Mouse (Mus musculus): ENCODE results near the gene Grm8. TPM values are rescaled to one million over a fixed set of nuclear protein-coding genes. Genes with fewer than 3 reads are reported as not detected.

The Grm8 gene
- polyA plus RNA-seq, 1 experiment from 2014 or later, result 0.04 TPM

GRCm38 (mm10) chr6:27371095-27371494, 763.9 kb downstream of the Grm8 start:
- no peaks in the 10 kb centered on the region for H3K9me3 ChIP-seq (ENCODE audit: control insufficient read depth, low read length)
- 67% methylated on average over 2 of the region's 2 CpGs for WGBS
- no peaks in the 10 kb centered on the region for H3K4me1 ChIP-seq (replicated peaks; ENCODE audit: control insufficient read depth, insufficient read depth, low read length)
- no peak overlapping the region for H3K27ac ChIP-seq (ENCODE audit: low read length)
- ATAC-seq (ENCODE audit: low read depth), result no peak
- H3K9ac ChIP-seq (ENCODE audit: low read length), result no peak overlapping the region
- H3K4me2 ChIP-seq (ENCODE audit: low read depth, low read length), result no peak overlapping the region
- H3K27me3 ChIP-seq (ENCODE audit: control insufficient read depth, insufficient read depth, low read depth, low read length), result no peaks in the 10 kb centered on the region
- H3K4me3 ChIP-seq (ENCODE audit: low read length), result no peak overlapping the region
- H3K36me3 ChIP-seq (ENCODE audit: control insufficient read depth, insufficient read depth, low read length), result no peaks in the 10 kb centered on the region

GRCm38 (mm10) chr6:27363775-27364174, 771.2 kb downstream of the Grm8 start:
- Histone ChIP-seq H3K36me3 (ENCODE audit: control insufficient read depth, insufficient read depth, low read length) (no peaks in the 10 kb centered on the region), H3K4me3 (ENCODE audit: low read length) (no peak overlapping the region), H3K4me1 (replicated peaks; ENCODE audit: control insufficient read depth, insufficient read depth, low read length) (no peaks in the 10 kb centered on the region), H3K27me3 (ENCODE audit: control insufficient read depth, insufficient read depth, low read depth, low read length) (no peaks in the 10 kb centered on the region), H3K27ac (ENCODE audit: low read length) (no peak overlapping the region), H3K9me3 (ENCODE audit: control insufficient read depth, low read length) (no peaks in the 10 kb centered on the region), H3K4me2 (ENCODE audit: low read depth, low read length) (no peak overlapping the region), H3K9ac (ENCODE audit: low read length) (no peak overlapping the region)
- ATAC-seq (ENCODE audit: low read depth), result no peak
- 70% methylated on average over 8 of the region's 8 CpGs for WGBS

- Histone ChIP-seq H3K4me3 (ENCODE audit: low read length) (no peak overlapping the region), H3K36me3 (ENCODE audit: control insufficient read depth, insufficient read depth, low read length) (no peaks in the 10 kb centered on the region), H3K4me2 (ENCODE audit: low read depth, low read length) (no peak overlapping the region), H3K9ac (ENCODE audit: low read length) (no peak overlapping the region), H3K4me1 (replicated peaks; ENCODE audit: control insufficient read depth, insufficient read depth, low read length) (no peaks in the 10 kb centered on the region), H3K27me3 (ENCODE audit: control insufficient read depth, insufficient read depth, low read depth, low read length) (no peaks in the 10 kb centered on the region), H3K27ac (ENCODE audit: low read length) (no peak overlapping the region), H3K9me3 (ENCODE audit: control insufficient read depth, low read length) (no peaks in the 10 kb centered on the region)
- ATAC-seq (ENCODE audit: low read depth), result no peak
These were observed 774.5 kb downstream of the Grm8 start for GRCm38 (mm10) chr6:27360440-27360839.

GRCm38 (mm10) chr6:27351147-27351546, 783.8 kb downstream of the Grm8 start:
- Histone ChIP-seq H3K36me3 (ENCODE audit: control insufficient read depth, insufficient read depth, low read length) (no peaks in the 10 kb centered on the region), H3K4me3 (ENCODE audit: low read length) (no peak overlapping the region), H3K4me1 (replicated peaks; ENCODE audit: control insufficient read depth, insufficient read depth, low read length) (no peaks in the 10 kb centered on the region), H3K4me2 (ENCODE audit: low read depth, low read length) (no peak overlapping the region), H3K9me3 (ENCODE audit: control insufficient read depth, low read length) (no peaks in the 10 kb centered on the region), H3K27ac (ENCODE audit: low read length) (no peak overlapping the region), H3K9ac (ENCODE audit: low read length) (no peak overlapping the region), H3K27me3 (ENCODE audit: control insufficient read depth, insufficient read depth, low read depth, low read length) (no peaks in the 10 kb centered on the region)
- ATAC-seq (ENCODE audit: low read depth), result no peak
- 67% methylated on average over 4 of the region's 4 CpGs for WGBS

GRCm38 (mm10) chr6:27348272-27348671, 786.7 kb downstream of the Grm8 start:
- no peak overlapping the region for H3K9ac ChIP-seq (ENCODE audit: low read length)
- H3K27me3 ChIP-seq (ENCODE audit: control insufficient read depth, insufficient read depth, low read depth, low read length), result no peaks in the 10 kb centered on the region
- no peaks in the 10 kb centered on the region for H3K36me3 ChIP-seq (ENCODE audit: control insufficient read depth, insufficient read depth, low read length)
- H3K4me1 ChIP-seq (replicated peaks; ENCODE audit: control insufficient read depth, insufficient read depth, low read length), result no peaks in the 10 kb centered on the region
- no peak overlapping the region for H3K4me3 ChIP-seq (ENCODE audit: low read length)
- no peak overlapping the region for H3K4me2 ChIP-seq (ENCODE audit: low read depth, low read length)
- 50% methylated on average over 2 of the region's 2 CpGs for WGBS
- no peak overlapping the region for H3K27ac ChIP-seq (ENCODE audit: low read length)
- no peaks in the 10 kb centered on the region for H3K9me3 ChIP-seq (ENCODE audit: control insufficient read depth, low read length)
- no peak for ATAC-seq (ENCODE audit: low read depth)

GRCm38 (mm10) chr6:27346311-27346710, 788.7 kb downstream of the Grm8 start:
- 72% methylated on average over 1 of the region's 1 CpGs for WGBS
- Histone ChIP-seq H3K4me3 (ENCODE audit: low read length) (no peak overlapping the region), H3K27ac (ENCODE audit: low read length) (no peak overlapping the region), H3K36me3 (ENCODE audit: control insufficient read depth, insufficient read depth, low read length) (no peaks in the 10 kb centered on the region), H3K27me3 (ENCODE audit: control insufficient read depth, insufficient read depth, low read depth, low read length) (no peaks in the 10 kb centered on the region), H3K9me3 (ENCODE audit: control insufficient read depth, low read length) (no peaks in the 10 kb centered on the region), H3K4me1 (replicated peaks; ENCODE audit: control insufficient read depth, insufficient read depth, low read length) (no peaks in the 10 kb centered on the region), H3K9ac (ENCODE audit: low read length) (no peak overlapping the region), H3K4me2 (ENCODE audit: low read depth, low read length) (no peak overlapping the region)
- no peak for ATAC-seq (ENCODE audit: low read depth)

GRCm38 (mm10) chr6:27340131-27340530, 794.8 kb downstream of the Grm8 start:
- Histone ChIP-seq H3K27me3 (ENCODE audit: control insufficient read depth, insufficient read depth, low read depth, low read length) (no peaks in the 10 kb centered on the region), H3K4me1 (replicated peaks; ENCODE audit: control insufficient read depth, insufficient read depth, low read length) (no peaks in the 10 kb centered on the region), H3K36me3 (ENCODE audit: control insufficient read depth, insufficient read depth, low read length) (no peaks in the 10 kb centered on the region), H3K9ac (ENCODE audit: low read length) (no peak overlapping the region), H3K4me2 (ENCODE audit: low read depth, low read length) (no peak overlapping the region), H3K4me3 (ENCODE audit: low read length) (no peak overlapping the region), H3K27ac (ENCODE audit: low read length) (no peak overlapping the region), H3K9me3 (ENCODE audit: control insufficient read depth, low read length) (no peaks in the 10 kb centered on the region)
- ATAC-seq (ENCODE audit: low read depth), result no peak
- WGBS, result 79% methylated on average over 4 of the region's 4 CpGs

GRCm38 (mm10) chr6:27318575-27318974, 816.4 kb downstream of the Grm8 start:
- no peaks in the 10 kb centered on the region for H3K9me3 ChIP-seq (ENCODE audit: control insufficient read depth, low read length)
- ATAC-seq (ENCODE audit: low read depth), result no peak

GRCm38 (mm10) chr6:27317422-27317821, 817.6 kb downstream of the Grm8 start:
- Histone ChIP-seq H3K27ac (ENCODE audit: low read length) (no peak overlapping the region), H3K4me1 (replicated peaks; ENCODE audit: control insufficient read depth, insufficient read depth, low read length) (no peaks in the 10 kb centered on the region), H3K27me3 (ENCODE audit: control insufficient read depth, insufficient read depth, low read depth, low read length) (no peaks in the 10 kb centered on the region), H3K36me3 (ENCODE audit: control insufficient read depth, insufficient read depth, low read length) (no peaks in the 10 kb centered on the region), H3K9ac (ENCODE audit: low read length) (no peak overlapping the region), H3K4me2 (ENCODE audit: low read depth, low read length) (no peak overlapping the region), H3K9me3 (ENCODE audit: control insufficient read depth, low read length) (no peaks in the 10 kb centered on the region), H3K4me3 (ENCODE audit: low read length) (no peak overlapping the region)
- WGBS, result 49% methylated on average over 3 of the region's 3 CpGs
- ATAC-seq (ENCODE audit: low read depth), result no peak

More at GRCm38 (mm10) chr6:27318575-27318974, 816.4 kb downstream of the Grm8 start:
- Histone ChIP-seq H3K4me3 (ENCODE audit: low read length) (no peak overlapping the region), H3K36me3 (ENCODE audit: control insufficient read depth, insufficient read depth, low read length) (no peaks in the 10 kb centered on the region), H3K27me3 (ENCODE audit: control insufficient read depth, insufficient read depth, low read depth, low read length) (no peaks in the 10 kb centered on the region), H3K4me2 (ENCODE audit: low read depth, low read length) (no peak overlapping the region), H3K27ac (ENCODE audit: low read length) (no peak overlapping the region), H3K4me1 (replicated peaks; ENCODE audit: control insufficient read depth, insufficient read depth, low read length) (no peaks in the 10 kb centered on the region), H3K9ac (ENCODE audit: low read length) (no peak overlapping the region)
- WGBS, result 52% methylated on average over 1 of the region's 1 CpGs

- H3K36me3 ChIP-seq (ENCODE audit: control insufficient read depth, insufficient read depth, low read length), result no peaks in the 10 kb centered on the region
- H3K9me3 ChIP-seq (ENCODE audit: control insufficient read depth, low read length), result no peaks in the 10 kb centered on the region
- WGBS, result 54% methylated on average over 1 of the region's 1 CpGs
- H3K27ac ChIP-seq (ENCODE audit: low read length), result no peak overlapping the region
- ATAC-seq (ENCODE audit: low read depth), result peak; percentile 66
- no peaks in the 10 kb centered on the region for H3K4me1 ChIP-seq (replicated peaks; ENCODE audit: control insufficient read depth, insufficient read depth, low read length)
- H3K4me3 ChIP-seq (ENCODE audit: low read length), result no peak overlapping the region
- no peak overlapping the region for H3K4me2 ChIP-seq (ENCODE audit: low read depth, low read length)
- H3K27me3 ChIP-seq (ENCODE audit: control insufficient read depth, insufficient read depth, low read depth, low read length), result no peaks in the 10 kb centered on the region
- no peak overlapping the region for H3K9ac ChIP-seq (ENCODE audit: low read length)
These were observed 819.0 kb downstream of the Grm8 start for GRCm38 (mm10) chr6:27316018-27316417.
